Mouse (Mus musculus) kidney, postnatal 10 days (tissue): ENCODE measurements around the gene Mfsd2a.

Experiments
- DNase-seq: peaks from one replicate; pipeline ENCODE4 v3.0.0; 2021; ENCODE audit warnings: mixed read lengths

Mfsd2a gene

DNA sequence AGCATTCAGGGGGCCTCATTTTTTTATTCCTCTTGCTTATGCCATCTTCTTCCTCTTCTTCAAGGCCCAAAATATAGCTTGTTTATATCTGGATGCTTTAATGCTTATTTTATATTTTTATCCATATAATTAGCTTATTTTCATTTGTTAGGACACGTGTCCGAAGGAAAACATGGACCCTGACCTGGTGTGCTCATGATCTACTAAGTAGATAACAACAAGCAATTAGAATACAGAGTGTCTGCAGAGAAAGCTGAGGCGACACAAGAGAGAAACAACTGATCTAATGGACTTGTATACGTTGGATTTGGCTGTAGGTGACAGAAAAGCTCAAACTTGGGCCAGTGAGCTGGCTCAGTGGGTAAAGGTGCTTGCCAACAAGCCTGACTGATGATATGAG is 15.9 kb upstream of the Mfsd2a start:
- no peak for DNase-seq

DNA sequence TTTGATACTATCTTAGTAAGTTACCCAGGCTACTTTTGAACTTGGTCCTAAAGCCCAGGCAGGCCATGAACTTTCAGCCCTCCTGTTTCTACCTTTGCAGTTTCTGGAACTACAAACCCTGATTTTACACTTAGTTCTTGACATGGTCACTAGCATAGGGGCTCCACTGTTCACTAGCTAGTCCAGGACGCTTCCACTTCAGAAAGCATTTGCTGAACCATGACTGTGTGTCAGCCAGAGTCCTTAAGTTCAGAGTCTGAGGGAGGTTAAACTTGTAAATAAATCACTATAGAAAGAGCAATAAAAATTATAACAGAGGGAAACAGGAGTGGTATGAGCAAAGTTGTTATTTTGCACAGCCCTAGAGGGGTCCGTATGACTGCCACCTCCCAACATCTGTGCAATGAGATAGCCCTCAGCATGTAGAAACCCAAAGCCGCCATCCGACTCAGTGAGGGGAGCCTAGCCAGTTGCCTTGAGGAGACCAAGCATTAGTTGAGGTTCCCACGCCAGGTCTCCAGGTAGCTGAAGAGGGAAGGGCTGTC is 14.1 kb upstream of the Mfsd2a start:
- no peak for DNase-seq

DNA sequence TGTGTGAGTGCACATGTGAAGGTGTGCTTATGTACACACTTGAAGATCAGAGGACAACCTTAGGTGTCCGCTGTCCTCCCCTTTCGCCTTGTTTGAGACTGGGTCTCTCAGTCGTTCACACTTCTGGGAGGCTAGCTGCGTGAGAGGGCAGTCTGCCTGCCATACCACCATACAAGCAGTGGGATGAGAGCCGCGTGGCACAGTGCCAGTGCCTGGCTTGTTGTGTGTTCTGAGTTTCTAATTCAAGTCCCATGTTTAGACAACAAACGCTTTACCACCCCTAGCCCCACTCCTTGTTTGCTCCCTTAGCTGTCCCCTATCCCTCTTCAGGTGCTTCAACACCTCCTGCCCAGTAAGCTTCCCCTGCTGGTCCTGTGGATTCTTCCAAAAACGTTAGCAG is 11.1 kb upstream of the Mfsd2a start:
- DNase-seq = no peak

DNA sequence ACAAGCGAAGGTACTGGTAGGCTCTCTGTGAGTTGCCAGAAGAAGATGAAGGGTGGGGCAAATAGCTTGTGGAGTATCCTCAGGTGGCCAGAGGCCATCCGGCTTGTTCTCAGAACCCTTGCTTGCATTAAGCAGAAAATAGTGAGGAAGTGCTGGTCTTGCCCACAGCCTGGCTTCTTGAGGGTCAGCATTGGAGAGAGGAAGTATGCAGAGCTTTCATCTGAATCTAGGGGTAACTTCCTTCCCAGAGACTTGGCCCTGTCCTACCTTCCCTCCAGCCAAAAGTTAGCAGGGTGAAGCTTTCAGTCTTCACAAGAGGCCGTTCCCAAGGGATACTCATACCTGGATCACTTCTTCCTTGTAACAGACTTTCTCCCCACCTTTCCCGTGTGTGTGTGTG is 10.7 kb upstream of the Mfsd2a start:
- no peak for DNase-seq

DNA sequence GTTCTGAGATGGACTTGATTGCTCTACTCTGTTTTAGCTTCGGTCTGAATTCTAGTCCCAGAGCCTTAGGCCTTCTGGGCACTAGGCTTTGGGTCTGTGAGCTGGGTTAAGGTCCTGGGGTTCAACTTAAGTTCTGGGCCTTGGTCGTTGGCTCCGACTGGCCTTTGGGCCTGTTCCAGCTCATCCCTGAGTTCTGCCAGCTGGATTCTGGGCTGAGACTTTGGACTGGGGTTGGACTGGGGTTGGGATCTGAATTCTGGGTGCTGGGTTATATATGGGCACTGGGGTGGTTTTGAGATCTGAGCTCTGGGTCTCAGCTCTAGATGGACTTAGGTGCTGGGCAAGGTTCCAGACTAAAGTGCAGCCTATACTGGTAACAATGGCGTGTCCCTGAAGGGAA is 10.2 kb upstream of the Mfsd2a start:
- no peak for DNase-seq

DNA sequence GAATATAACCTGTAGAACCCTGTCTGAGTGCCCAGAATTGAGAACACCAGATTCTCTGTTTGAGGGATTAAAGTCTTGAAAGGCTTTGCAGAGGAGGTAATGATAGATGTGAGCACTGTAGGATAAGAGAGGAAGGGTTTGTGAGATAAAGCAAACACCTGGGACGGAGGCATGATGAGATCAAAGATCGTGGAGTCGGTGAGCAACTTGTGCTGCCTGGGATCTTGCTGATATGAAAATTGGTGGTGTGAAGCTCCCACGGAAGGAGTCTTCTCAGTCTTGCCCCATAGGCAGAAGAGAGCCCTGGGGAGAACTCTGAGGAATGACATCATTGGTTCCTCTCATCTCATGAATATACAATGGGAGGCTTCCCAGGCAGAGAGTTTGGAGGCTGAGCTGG is 7.1 kb upstream of the Mfsd2a start:
- no peak for DNase-seq

DNA sequence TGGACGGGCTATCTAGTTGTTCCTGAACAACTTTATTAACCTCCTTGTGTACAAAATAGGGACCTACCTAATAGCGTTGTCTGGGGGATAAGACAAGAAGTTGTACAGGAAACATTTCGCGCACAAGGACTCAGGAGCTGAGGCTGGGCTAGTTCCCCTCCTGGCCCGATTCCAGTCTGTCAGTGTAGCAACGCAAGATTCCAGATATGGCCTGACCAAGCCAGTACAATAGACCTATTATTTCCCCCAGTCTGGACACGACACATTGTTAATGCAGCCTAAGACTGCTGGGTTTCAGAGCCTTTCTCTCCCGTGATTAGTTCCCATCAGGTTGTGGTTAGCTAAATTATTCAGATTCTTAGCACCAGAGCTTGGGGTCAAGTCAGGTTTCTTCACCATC is 1.8 kb upstream of the Mfsd2a start:
- DNase-seq = no peak

DNA sequence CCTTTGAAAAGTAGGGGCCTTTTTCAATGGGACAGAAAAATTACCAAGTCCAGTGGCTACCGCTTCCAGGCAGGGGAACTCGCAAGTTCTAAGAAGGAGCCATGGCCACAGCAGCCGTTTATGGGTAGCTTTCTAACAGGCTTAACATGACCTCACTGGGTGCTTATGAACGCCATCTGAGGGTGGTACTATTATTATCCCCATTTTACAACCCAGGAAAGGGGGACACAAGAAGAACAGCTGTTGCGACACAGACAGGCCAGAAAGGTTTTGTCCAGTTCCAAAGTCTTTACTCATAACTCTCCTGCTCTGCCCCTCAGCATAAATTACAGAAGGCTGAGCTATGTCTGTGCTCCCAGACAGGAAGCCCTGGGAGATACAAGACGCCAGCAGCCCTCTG is 601 bp upstream of the Mfsd2a start:
- no peak for DNase-seq

DNA sequence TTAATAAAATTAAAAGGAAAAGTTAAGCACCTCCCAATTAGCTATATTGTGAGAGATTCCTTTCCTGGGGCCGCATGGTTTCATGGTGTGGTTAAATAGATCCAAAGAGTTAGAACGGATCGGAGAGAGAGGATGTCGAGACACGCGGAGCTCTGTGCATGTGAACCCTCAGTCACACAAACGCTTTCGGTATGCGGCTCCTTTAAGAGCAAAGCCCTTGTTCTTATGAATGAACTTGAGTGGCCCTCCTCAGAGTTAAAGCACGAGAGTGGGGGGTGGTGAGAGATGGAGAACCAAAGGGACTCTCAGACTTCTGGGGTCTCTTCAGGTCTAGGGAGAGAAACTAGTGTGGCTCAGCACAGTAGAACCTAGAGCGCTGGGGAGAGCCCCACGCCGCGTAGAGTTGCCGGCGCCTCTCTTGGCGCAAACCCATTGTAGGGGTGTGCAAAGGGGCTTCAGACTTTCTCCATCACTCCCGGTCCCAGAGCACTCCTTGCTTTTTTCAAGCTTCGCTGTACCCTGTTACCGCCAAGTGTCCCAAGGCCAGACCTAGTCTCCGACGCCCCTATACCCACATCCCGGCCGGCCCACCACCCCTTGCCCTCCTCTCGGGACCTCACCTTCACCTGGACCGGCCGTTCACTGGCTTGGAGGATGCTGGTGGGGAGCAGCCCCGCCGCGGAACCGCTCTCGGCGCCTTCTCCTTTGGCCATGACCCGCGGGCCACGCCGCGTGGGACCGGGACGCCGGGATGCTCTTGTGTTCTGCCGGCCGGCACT is 478 bp downstream of the Mfsd2a start:
- no peak for DNase-seq

DNA sequence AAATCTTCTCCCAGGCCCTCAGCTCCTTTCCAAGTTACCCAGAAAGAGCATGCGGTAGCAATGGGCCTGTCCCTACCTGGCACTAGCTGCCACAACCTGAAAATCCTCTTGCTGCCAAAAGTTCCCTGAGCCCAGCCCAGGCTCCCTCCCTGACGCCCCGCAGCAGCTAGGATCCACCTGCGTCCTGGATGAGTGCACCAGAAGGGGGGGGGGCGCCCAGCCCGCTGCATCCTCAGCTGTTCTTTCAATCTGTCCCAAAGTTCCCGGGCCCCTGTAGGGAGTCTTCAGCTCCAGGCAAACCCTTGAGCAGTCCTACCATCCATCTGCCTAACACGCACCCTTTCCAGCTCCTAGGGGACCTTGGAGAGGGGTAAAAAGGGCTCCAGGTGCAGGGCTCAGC is 1.2 kb downstream of the Mfsd2a start:
- DNase-seq = no peak

DNA sequence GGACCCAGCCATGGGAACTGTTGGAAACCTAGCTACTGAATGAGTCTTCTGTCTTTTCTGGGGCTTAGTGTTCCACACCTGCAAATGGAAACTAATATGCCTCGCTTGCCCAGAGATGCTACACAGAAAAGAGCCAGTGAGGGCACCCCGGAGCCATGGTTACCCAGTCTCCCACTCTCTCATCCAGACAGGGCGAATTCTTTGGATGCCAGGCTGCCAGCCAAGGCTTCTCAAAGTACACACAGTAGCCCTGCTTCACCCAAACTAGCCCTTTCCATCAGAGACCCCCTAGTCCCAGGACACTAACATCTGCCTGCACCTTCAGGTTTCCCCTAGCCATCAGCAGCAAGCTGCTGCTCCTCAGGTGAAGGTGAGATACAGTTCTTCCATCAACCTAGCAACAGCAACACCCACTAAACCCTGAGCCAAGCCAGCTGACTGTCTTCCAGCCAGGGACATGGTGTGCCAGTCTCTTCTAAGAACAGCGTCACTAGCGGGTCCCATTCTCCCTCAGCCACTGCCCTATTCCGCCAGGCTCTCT is 2.4 kb downstream of the Mfsd2a start:
- DNase-seq = no peak

DNA sequence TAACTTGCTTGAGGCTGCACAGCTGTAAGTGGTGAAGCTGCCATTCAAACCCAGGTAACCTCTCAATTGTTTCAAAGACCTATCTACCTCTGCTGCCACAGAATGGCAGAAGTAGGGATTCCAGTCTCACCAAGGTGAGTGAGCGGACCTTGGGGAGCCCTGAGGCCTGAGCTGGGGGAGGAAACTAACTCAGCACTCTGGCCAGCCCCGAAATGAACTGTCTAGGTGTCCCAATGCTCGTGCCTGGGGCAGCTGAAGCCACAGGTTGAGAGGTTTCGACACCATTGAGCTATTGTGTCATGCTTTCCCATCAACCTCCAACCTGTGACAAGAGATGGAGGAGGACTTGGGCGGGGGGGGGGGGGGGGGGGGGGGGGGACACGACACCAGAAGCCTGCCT is 4.7 kb downstream of the Mfsd2a start:
- DNase-seq = no peak

DNA sequence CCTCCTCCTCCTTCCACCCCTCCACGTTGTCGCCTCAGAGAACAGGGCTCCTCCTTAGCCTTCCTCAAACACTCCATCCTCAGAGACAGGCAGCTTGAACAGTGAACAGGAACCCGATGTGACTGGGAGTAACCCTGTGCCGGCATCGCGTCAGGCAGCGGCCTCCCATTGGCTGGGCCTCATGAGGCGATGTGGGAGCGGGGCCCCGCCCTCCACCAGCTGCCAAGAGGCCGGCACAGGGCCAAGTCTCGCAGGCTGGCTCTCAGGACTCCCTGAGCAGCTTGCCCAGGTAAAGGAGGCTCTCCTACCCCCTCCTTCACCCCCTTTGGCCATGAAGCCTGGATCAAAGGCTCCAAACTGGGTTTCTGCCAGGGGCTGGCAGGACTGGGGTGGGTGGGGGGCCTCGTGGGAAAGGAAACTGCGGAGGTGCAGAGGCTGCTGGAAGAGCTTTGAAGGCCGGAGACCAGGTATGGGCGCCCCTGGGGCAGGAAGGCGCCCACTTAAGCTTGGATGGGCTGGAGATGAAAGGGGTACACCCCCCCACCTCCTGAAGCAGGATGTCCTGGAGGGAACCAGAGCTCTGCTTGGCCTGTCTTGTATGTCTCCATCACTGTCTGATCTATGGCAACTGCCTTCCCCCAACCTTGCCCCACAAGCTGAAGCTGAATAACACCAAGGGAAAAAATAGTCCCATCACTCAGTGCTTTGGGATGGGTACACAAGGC is 5.4 kb downstream of the Mfsd2a start:
- peak; percentile 93 for DNase-seq

DNA sequence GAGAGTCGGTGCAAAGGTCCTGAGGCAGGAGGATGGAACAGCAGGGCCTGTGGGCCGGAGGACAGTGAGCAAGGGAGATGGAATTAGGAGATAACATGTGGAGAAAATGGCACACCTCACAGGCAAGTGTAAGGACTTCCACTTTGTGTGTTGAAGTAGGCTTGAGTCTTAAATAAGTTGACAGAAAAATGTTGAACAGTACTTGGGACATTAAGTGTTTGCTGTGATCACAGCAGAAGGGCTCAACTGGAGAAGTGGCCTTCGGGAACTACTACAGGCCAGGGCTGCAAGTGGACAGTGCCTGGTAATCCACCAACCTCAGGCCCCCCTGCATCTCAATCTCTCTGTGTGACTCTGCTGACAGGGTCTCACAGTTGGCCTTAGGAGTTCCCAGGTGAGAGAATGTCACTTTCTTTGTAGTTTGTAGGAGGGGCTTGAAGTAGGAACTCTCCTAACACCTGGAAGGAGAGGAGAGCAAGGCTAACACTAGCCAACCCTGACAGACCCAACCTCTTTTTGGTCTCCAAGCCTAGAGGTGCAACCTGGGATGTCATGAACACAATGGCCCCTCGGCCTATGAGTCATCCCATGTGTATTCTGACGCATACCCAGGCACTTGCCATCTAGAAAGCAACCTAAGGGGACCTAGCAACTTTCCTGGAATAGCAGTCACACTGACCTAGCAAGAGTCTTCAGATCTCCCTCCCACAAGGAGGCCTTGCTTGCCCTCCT is 6.1 kb downstream of the Mfsd2a start:
- DNase-seq = no peak

DNA sequence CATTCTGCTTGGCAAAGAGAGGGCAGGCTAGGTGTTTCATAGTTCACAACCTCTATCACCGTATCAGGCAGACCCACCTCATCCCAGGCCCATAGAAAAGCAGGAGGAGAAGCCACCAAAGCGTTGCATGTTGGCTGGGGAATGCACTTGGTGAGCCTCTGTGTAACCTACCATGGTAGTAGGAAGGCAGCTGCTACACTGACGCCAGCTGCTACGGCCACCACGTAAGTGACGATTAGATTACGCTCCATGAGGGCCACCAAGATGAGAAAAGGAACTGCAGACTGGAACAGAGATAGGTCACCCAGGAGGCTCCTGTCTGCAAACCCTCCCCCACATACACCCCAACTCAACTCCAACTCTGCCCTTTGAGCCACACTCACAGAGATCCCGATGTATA is 11.9 kb downstream of the Mfsd2a start:
- DNase-seq = no peak

DNA sequence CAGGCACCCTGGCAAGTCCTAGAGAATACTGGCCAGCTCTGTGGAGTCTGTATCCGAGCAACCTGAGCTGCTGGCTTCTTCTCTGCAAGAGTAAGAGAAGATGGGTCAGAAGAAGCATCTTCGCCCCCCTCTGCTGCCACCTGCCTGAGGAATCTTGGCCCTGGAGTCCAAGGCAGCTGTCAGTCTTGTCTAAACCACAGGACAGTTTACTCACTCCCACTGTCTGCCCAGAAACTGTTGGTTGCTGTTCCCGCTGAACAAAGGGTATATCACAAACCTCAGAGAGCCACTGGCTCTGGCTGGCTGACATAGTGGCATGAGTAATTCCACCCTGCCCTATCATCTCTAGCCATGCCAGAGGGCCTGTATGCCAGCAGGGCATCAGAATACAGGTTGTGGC is 13.8 kb downstream of the Mfsd2a start:
- DNase-seq = no peak

DNA sequence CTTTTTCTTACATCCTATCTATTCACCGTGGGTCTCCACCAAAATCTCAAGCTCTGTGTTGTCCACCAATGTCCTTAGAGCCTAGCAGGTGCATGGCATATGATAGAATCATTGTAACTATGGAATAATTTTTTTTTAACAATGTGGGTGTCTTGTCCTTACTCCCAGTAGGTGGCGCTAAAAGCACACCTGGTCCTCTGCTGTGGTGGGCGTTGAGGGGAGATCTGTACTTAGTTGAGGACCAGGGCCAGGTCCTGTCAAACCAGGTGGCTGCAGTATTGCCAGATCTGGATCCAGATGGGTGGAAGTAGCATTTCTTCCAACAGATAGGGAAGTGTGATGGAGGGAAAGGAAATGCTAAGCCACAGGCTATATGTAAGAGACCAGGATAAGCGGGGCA is 16.6 kb downstream of the Mfsd2a start:
- peak; percentile 45 for DNase-seq

DNA sequence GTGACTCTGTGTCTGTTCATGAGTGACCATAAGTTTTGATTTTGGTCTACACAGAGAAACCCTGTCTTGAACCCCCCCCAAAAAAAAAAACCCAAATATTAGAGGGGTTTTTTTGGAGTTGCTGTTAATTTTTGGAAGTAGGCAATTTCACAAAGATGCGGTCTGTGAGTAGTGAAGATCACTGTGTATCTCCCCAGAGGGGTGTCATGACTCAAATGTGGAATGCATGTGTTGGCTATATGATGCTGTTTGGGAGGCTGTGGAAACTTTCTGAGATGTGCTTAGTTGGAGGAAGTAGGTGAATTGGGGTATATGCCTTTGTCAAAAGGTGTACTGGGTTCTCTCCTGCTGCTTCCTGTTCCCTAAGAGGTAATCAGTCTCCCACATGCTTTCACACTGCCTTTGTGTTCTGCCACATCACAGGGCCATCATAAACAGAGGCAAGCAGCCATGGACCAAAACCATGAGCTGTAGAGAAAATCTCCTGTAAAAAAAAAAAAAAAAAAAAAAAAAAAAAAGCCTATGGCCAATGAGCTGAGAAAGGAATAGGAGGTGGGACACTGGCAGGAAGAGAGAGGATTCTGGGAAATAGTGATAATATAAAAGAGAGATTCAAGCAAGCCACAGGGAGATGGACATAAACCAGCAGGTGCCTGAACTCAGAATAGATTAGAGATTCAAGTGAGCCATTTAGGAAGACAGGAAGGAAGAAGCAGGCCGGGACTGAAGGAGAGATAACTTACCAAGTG is 21.8 kb downstream of the Mfsd2a start:
- DNase-seq = no peak

DNA sequence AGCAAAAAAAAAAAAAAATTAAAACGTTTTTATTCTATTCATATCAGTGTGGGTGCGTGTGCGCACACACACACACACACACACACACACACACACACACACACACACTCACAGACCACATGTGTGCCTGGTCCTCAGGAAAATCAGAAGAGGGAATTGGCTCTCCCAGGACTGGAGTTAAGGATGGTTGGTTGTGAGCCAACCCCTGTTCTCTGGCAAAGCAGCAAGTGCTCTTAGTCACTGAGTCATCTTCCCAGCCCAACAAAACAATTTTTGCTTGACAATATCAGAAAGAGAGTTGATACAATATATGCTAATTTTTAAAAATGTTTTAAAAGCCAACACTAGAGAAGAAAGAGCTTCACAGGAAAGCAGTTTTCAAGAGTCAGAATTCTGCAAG is 23.5 kb downstream of the Mfsd2a start:
- no peak for DNase-seq

DNA sequence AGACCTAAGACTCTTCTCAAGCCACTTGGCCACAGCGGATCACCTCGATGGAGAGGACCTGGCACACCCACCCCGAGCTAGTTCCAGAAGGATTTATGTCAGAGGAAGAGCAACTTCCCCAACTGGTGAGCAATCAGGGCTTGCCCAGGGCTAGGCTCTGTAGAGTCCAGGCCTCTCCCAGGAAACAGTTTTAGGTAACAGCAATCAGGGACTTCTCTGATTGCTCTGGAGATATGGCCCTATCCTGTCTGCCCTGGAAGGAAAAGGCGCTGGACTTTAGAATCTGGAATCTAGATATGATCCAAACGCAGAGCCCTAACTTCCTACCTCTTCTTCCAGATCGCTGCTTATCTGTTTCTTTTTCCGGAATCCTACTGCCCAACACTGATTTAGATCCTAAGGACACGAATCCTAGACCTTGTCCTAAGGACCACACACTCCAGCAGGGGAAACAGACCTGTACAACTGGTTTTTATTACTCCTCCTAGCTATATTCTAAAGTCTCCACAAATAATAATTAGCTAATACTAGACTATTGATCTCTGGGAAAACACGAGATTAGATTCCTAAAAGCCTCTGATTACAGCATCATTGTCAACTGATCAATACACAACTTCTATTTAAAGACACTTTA is 25.4 kb downstream of the Mfsd2a start:
- no peak for DNase-seq

DNA sequence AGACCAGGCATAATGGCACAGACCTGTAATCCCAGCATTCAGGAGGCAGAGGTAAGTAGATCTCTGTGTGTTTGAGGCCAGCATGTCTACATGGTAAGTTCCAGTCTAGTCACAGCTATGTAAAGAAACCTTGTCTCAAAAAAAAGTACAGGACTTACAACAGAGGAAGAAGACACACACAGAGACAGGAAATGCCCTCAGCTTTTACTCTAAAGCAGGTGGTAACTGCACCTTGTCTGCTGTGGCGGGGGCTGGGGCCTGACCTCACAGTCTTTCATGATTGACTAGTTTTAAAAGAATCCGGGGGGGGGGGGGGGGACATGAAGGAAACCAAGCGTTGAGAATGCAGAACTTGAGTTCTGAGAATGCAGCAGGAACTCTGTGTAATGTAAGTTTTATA is 27.1 kb downstream of the Mfsd2a start:
- peak; percentile 41 for DNase-seq

DNA sequence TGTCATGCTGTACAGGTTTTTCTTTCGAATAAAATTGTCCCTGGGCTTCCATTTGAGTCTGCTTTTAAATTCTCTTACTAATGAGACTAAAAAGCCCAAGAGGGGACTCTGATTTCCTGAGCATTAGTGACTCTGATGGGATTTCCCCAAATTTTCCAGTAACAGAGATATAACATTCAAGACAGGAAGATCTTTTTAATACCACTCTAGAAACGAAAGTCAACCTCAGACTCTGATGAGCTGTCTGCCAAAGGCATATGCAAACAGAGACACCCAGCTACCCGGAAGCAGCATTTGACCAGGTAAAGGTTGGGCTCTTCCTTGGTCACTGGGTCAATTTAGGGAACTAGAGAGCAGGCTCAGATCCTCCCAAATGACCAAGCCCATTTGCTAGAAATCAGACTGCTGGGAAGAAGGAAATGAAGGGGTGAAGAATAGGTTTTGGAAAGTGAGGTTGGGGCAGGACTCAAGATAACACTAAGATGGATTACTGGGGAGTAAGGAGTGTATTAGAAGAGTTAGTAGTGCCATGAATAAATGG is 27.9 kb downstream of the Mfsd2a start:
- no peak for DNase-seq
